Mouse (Mus musculus): Measurements from ENCODE around the gene Olfr573-ps1.

DNA sequence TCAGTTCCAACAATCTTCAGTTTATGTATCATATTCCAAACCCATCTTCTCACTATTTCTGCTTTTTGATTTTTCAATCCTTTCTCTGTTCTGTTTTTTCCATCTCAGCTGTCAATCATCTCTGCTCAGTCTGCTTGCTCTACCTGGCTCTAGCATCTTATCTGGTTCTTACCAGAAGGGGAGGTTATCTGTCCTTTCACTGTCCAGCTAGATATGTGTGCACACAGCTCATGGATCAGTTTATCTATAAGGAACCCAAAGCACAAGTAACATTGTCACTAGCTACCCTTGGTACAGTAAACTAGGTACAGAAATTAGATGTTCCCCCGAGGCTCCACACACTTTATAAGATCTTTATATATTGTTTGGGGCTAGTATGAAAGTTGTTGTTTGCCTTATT, 1.0 kb upstream of the Olfr573-ps1 start:
- TF ChIP-seq CTCF (IDR thresholded peaks at IDR 0.05; ENCODE audit: borderline replicate concordance, insufficient read depth, low read depth, low read length) (no peak), POLR2A (IDR thresholded peaks at IDR 0.05; ENCODE audit: borderline replicate concordance, insufficient read depth, low read length) (no peak)

All from cerebellum, adult 2 months (tissue).